Mouse (Mus musculus) heart, postnatal 0 days (tissue): ENCODE data around the gene Senp3.

Experiments
- CTCF ChIP-seq: IDR thresholded peaks from 2 replicates; pipeline ENCODE4 v1.5.1; 2016; ENCODE audit warnings: antibody characterized with exemption, control low read depth, low read depth
- EP300 ChIP-seq: IDR thresholded peaks from 2 replicates; pipeline ENCODE4 v1.6.1; 2016; ENCODE audit warnings: antibody characterized with exemption, low read depth

DNA sequence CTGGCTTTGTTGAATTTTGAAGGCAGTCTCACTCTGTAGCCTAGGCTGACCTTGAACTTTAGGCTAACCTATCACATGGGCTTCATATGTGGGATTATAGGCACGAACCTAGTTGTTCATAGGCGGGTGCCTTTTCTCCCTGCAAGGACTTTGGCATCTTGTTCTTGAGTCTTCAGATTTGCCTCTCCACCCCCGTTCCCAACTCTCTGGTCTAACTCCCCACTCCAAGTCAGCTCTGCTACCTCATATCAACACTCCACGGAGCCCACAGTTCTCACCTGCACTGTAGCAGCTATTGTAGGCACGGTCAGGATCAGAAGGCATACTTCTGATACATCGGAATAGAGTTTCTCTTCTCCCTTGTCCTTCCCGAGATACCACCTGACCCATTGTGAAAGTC is 1.7 kb upstream of the Senp3 start:
- TF ChIP-seq CTCF (no peak), EP300 (no peak)
